Mouse (Mus musculus): ENCODE data around the gene Gria3. TPM values are rescaled to one million over a fixed set of nuclear protein-coding genes. Genes with fewer than 3 reads are reported as not detected.

The Gria3 gene
- polyA plus RNA-seq, 1 experiment from 2014 or later = 7.4 TPM

GRCm38 (mm10) chrX:41564898-41565297 is 164.2 kb downstream of the Gria3 start:
- no peak for TF ChIP-seq CTCF (IDR thresholded peaks at IDR 0.05; ENCODE audit: low read depth)
- Histone ChIP-seq H3K27ac (ENCODE audit: low read depth) (no peak overlapping the region), H3K36me3 (ENCODE audit: insufficient read depth) (no peaks in the 10 kb centered on the region), H3K4me3 (ENCODE audit: low read depth, low read length) (no peak overlapping the region), H3K4me1 (ENCODE audit: insufficient read depth) (no peaks in the 10 kb centered on the region), H3K9ac (no peak overlapping the region), H3K27me3 (ENCODE audit: insufficient read depth, low read length) (no peaks in the 10 kb centered on the region), H3K9me3 (ENCODE audit: low read depth, low read length) (no peaks in the 10 kb centered on the region), H3K4me2 (no peak overlapping the region)
- ATAC-seq (ENCODE audit: insufficient read depth) (no peak), DNase-seq (no peak)
- 57% methylated on average over 2 of the region's 2 CpGs for WGBS

GRCm38 (mm10) chrX:41573079-41573478 is 172.4 kb downstream of the Gria3 start:
- no peak overlapping the region for H3K27ac ChIP-seq (ENCODE audit: low read depth)
- no peaks in the 10 kb centered on the region for H3K36me3 ChIP-seq (ENCODE audit: insufficient read depth)
- no peak overlapping the region for H3K9ac ChIP-seq
- no peak overlapping the region for H3K4me2 ChIP-seq
- no peak overlapping the region for H3K4me3 ChIP-seq (ENCODE audit: low read depth, low read length)
- 64% methylated on average over 1 of the region's 1 CpGs for WGBS
- no peaks in the 10 kb centered on the region for H3K4me1 ChIP-seq (ENCODE audit: insufficient read depth)
- ATAC-seq (ENCODE audit: insufficient read depth) = no peak
- no peak for DNase-seq
- no peak for TF ChIP-seq CTCF (IDR thresholded peaks at IDR 0.05; ENCODE audit: low read depth)
- H3K9me3 ChIP-seq (ENCODE audit: low read depth, low read length) = no peaks in the 10 kb centered on the region
- H3K27me3 ChIP-seq (ENCODE audit: insufficient read depth, low read length) = no peaks in the 10 kb centered on the region

- Histone ChIP-seq H3K36me3 (ENCODE audit: insufficient read depth) (no peaks in the 10 kb centered on the region), H3K27ac (ENCODE audit: low read depth) (no peak overlapping the region), H3K27me3 (ENCODE audit: insufficient read depth, low read length) (no peaks in the 10 kb centered on the region), H3K9ac (no peak overlapping the region), H3K9me3 (ENCODE audit: low read depth, low read length) (no peaks in the 10 kb centered on the region), H3K4me2 (no peak overlapping the region), H3K4me1 (ENCODE audit: insufficient read depth) (no peaks in the 10 kb centered on the region), H3K4me3 (ENCODE audit: low read depth, low read length) (no peak overlapping the region)
- DNase-seq (peak; percentile 56), ATAC-seq (ENCODE audit: insufficient read depth) (no peak)
- 49% methylated on average over 5 of the region's 5 CpGs for WGBS
- no peak for TF ChIP-seq CTCF (IDR thresholded peaks at IDR 0.05; ENCODE audit: low read depth)
These were observed 178.1 kb downstream of the Gria3 start for GRCm38 (mm10) chrX:41578797-41579196.

GRCm38 (mm10) chrX:41587692-41588091 is 187.0 kb downstream of the Gria3 start:
- Histone ChIP-seq H3K9me3 (ENCODE audit: low read depth, low read length) (no peaks in the 10 kb centered on the region), H3K27ac (ENCODE audit: low read depth) (no peak overlapping the region), H3K4me3 (ENCODE audit: low read depth, low read length) (no peak overlapping the region), H3K4me2 (no peak overlapping the region), H3K4me1 (ENCODE audit: insufficient read depth) (no peaks in the 10 kb centered on the region), H3K36me3 (ENCODE audit: insufficient read depth) (no peaks in the 10 kb centered on the region), H3K27me3 (ENCODE audit: insufficient read depth, low read length) (no peaks in the 10 kb centered on the region), H3K9ac (no peak overlapping the region)
- DNase-seq (no peak), ATAC-seq (ENCODE audit: insufficient read depth) (no peak)
- WGBS = 99% methylated on average over 3 of the region's 3 CpGs
- TF ChIP-seq CTCF (IDR thresholded peaks at IDR 0.05; ENCODE audit: low read depth) = no peak

GRCm38 (mm10) chrX:41607181-41607580 is 206.5 kb downstream of the Gria3 start:
- Histone ChIP-seq H3K4me1 (ENCODE audit: insufficient read depth) (no peaks in the 10 kb centered on the region), H3K27ac (ENCODE audit: low read depth) (no peak overlapping the region), H3K9me3 (ENCODE audit: low read depth, low read length) (no peaks in the 10 kb centered on the region), H3K9ac (no peak overlapping the region), H3K36me3 (ENCODE audit: insufficient read depth) (no peaks in the 10 kb centered on the region), H3K27me3 (ENCODE audit: insufficient read depth, low read length) (no peaks in the 10 kb centered on the region), H3K4me3 (ENCODE audit: low read depth, low read length) (no peak overlapping the region), H3K4me2 (no peak overlapping the region)
- TF ChIP-seq CTCF (IDR thresholded peaks at IDR 0.05; ENCODE audit: low read depth) = no peak
- DNase-seq (no peak), ATAC-seq (ENCODE audit: insufficient read depth) (no peak)
- 87% methylated on average over 1 of the region's 1 CpGs for WGBS

- H3K27ac ChIP-seq (ENCODE audit: low read depth) = no peak overlapping the region
- peak; percentile 64 for TF ChIP-seq CTCF (IDR thresholded peaks at IDR 0.05; ENCODE audit: low read depth)
- H3K4me3 ChIP-seq (ENCODE audit: low read depth, low read length) = no peak overlapping the region
- H3K4me1 ChIP-seq (ENCODE audit: insufficient read depth) = no peaks in the 10 kb centered on the region
- H3K4me2 ChIP-seq = no peak overlapping the region
- DNase-seq (peak; percentile 72), ATAC-seq (ENCODE audit: insufficient read depth) (no peak)
- no peaks in the 10 kb centered on the region for H3K9me3 ChIP-seq (ENCODE audit: low read depth, low read length)
- H3K9ac ChIP-seq = no peak overlapping the region
- WGBS = 19% methylated on average over 2 of the region's 2 CpGs
- H3K36me3 ChIP-seq (ENCODE audit: insufficient read depth) = no peaks in the 10 kb centered on the region
- no peaks in the 10 kb centered on the region for H3K27me3 ChIP-seq (ENCODE audit: insufficient read depth, low read length)
These were observed 214.3 kb downstream of the Gria3 start for GRCm38 (mm10) chrX:41614920-41615319.

GRCm38 (mm10) chrX:41616928-41617327 is 216.3 kb downstream of the Gria3 start:
- H3K27me3 ChIP-seq (ENCODE audit: insufficient read depth, low read length) = no peaks in the 10 kb centered on the region
- H3K9ac ChIP-seq = no peak overlapping the region
- no peaks in the 10 kb centered on the region for H3K36me3 ChIP-seq (ENCODE audit: insufficient read depth)
- DNase-seq (no peak), ATAC-seq (ENCODE audit: insufficient read depth) (no peak)
- H3K9me3 ChIP-seq (ENCODE audit: low read depth, low read length) = no peaks in the 10 kb centered on the region
- TF ChIP-seq CTCF (IDR thresholded peaks at IDR 0.05; ENCODE audit: low read depth) = no peak
- no peak overlapping the region for H3K4me3 ChIP-seq (ENCODE audit: low read depth, low read length)
- H3K27ac ChIP-seq (ENCODE audit: low read depth) = no peak overlapping the region
- no peak overlapping the region for H3K4me2 ChIP-seq
- H3K4me1 ChIP-seq (ENCODE audit: insufficient read depth) = no peaks in the 10 kb centered on the region
- WGBS = 79% methylated on average over 1 of the region's 1 CpGs

GRCm38 (mm10) chrX:41618396-41618795 is 217.7 kb downstream of the Gria3 start:
- DNase-seq (no peak), ATAC-seq (ENCODE audit: insufficient read depth) (no peak)
- H3K4me3 ChIP-seq (ENCODE audit: low read depth, low read length) = no peak overlapping the region
- no peaks in the 10 kb centered on the region for H3K4me1 ChIP-seq (ENCODE audit: insufficient read depth)
- no peak overlapping the region for H3K4me2 ChIP-seq
- no peaks in the 10 kb centered on the region for H3K27me3 ChIP-seq (ENCODE audit: insufficient read depth, low read length)
- no peak for TF ChIP-seq CTCF (IDR thresholded peaks at IDR 0.05; ENCODE audit: low read depth)
- no peak overlapping the region for H3K27ac ChIP-seq (ENCODE audit: low read depth)
- H3K9me3 ChIP-seq (ENCODE audit: low read depth, low read length) = no peaks in the 10 kb centered on the region
- H3K36me3 ChIP-seq (ENCODE audit: insufficient read depth) = no peaks in the 10 kb centered on the region
- 72% methylated on average over 2 of the region's 2 CpGs for WGBS
- no peak overlapping the region for H3K9ac ChIP-seq

All from lung, embryonic 14.5 days (tissue).